Mouse (Mus musculus) kidney, adult 18-20 months (tissue): ENCODE results near the gene Trim28.

Experiments used
- DNase-seq: peaks from one replicate; pipeline ENCODE4 v3.0.0; 2021

Gene Trim28

GRCm38 (mm10) chr7:12998851-12999250 is at the start of gene Trim28:
Gene Trim28 (plus strand): TSS chr7:12999114.
- DNase-seq: no peak

GRCm38 (mm10) chr7:12949872-12950229 is 49.1 kb upstream of the Trim28 start:
- no peak for DNase-seq

DNA sequence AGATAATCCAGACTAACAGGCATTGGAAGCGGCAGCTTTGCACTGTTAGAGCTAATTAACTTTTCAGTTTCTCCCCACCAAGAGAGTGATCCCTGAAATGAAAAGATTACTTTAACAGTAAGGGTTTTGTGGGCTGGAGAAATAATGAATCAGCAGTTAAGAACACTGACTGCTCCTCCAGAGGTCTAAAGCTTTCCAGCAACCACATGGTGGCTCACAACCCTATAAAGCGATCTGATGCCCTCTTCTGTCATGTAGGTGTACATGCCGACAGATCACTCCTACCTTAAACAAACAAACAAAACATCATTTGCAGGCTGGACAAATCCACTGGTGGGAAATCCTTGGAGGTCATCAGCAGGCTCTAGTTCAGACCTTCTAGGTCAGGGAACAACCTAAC is 44.0 kb upstream of the Trim28 start:
- DNase-seq: no peak

DNA sequence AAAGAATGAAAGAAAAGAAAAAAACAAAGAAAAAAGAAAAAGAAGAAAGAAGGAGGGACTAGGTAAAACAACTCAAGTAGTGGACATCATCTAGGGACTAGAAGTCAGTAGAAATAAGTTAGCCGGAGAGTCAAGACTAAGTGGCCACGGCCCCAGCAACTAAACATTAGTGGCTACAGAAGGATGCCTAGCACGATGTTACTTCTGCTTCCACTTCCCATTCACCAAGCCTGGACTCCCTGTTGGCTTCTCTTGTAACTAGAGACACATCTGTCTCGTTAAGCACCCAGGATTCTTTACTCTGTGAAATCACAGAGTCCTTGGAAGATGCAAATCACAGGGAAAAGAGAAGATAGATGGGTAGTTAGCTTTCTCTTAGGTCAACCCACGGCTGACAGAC is 41.4 kb upstream of the Trim28 start:
- no peak for DNase-seq

DNA sequence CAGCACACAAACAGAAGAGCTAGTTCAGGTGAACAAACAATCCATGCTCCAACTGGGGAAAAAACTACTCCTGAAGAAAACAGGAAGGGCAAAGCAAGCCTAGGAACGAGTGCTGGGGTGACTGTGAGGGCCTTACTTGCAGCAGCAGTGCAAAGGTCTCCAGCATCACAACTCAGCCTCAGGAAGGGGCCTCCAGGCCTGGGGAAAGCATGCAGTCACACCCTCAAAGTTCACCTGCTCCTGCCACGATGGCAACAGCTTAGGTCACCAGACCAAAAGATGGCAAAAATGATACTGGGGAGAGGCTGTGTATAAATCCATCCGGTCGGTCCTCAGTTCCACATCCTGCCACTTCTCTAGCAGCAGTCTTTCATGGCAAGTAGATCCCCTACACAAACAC is 40.0 kb upstream of the Trim28 start:
- DNase-seq: no peak

- no peak for DNase-seq
Observed at GRCm38 (mm10) chr7:12959718-12960117, 39.2 kb upstream of the Trim28 start.

- peak; percentile 48 for DNase-seq
Observed at GRCm38 (mm10) chr7:12961511-12962141, 37.3 kb upstream of the Trim28 start.

GRCm38 (mm10) chr7:12965678-12966091 is 33.2 kb upstream of the Trim28 start, which contains the start of gene Zfp324:
Gene Zfp324 (plus strand): TSS chr7:12965838.
- DNase-seq: peak; percentile 91

DNA sequence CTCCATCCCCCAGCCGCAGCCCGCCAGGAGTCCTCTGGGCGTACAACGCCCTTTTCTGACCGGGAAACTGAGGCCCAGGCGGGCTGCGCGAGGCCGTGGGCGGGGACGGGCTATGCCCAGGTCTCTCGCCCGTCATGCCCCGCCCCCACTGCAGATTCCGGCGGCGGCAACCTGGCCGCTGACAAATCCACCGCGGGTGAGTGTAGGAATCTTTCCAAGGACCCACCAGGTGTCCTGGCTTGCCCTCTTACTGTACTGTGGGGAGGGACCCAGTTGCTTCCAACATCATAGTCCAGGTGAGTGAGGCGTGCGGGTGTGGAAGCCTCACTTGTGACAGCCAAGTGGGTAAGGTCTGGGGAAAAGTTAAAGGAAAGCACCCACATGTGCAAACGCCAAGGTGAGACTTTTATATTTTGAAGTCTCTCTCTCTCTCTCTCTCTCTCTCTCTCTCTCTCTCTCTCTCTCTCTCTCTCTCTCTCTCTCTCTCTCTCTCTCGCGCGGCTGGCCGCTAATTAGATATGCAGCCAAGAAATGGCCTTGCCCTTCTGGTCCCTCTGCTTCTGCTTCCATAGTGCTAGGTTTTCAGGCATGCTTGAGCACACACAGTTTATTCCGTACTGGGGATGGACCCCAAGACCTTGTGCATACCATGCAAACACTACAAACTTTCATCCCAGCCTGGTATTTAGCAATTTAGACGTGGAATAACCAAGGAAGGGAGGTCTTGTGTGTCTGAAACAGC is 32.6 kb upstream of the Trim28 start:
- peak; percentile 81 for DNase-seq

DNA sequence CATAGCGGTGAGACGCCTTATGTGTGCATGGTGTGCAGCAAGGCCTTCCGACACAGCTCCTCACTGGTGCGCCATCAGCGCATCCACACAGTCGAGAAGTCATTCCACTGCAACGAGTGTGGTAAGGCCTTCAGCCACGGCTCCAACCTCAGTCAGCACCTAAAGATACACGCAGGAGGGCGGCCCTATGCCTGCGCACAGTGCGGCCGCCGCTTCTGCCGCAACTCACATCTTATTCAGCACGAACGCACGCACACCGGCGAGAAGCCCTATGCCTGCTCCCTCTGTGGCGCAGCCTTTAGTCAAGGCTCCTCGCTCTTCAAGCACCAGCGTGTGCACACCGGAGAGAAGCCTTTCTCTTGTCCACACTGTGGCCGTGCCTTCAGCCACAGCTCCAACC is 28.0 kb upstream of the Trim28 start:
- no peak for DNase-seq

DNA sequence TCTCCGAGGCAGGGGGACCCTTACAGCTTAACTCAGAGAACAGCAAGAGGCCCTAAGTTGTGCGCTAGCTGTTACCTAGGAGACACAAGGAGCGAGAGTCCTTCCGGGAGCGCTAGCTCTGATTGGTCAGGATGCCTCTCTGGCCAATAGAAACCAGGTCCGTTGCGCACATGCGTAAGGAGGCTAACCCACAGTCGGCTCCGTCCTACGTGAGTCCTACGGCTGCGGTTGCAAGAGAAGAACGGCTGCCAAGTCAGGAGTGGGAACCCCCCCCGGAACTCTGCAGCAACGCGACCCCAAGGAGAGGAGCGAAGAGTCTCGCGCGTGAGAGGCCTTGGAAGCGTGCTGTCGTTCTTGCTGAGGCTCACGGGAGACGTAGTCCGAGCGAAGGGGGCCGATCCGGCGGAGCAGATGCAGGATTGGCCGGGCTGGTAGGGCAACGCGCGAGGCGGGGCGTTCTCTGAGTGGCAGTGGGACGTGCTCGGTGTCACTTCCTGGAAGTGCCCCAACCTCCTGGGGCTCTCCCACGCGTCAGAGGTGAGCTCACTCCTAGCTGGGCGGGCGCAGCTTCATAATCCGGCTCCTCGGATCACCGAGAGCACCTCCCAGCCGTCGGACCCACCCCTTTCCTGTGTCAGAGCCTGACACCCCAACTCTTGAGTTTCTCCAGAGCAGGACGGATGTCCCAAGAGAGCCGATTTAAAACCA is 21.1 kb upstream of the Trim28 start, which contains the start of gene Zfp446:
Gene Zfp446 (plus strand): TSS at position 167 of the 708 bp plus-strand sequence.
- peak; percentile 99 for DNase-seq

GRCm38 (mm10) chr7:12978931-12979722 is 19.8 kb upstream of the Trim28 start:
- no peak for DNase-seq

- DNase-seq: no peak
Observed at GRCm38 (mm10) chr7:12979776-12980175, 19.1 kb upstream of the Trim28 start.

DNA sequence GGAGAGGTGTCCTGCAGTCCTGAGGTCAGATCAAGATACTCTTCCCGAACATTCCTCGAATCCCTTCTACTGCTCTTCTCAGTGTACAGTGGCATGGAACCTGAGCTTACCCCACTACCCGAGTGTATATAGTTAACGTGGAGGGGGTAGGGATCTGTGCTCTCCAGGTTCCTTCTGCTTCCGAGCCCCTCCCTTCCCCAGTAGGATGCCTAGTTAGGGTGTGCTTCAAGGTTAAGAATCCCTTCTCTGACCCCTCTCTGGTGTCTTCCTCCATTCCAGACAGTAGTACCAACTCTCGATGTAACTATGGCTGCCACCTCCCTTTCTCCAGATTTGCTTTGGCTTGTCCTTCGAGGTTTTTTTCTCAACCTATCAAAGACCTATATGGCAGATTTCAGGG is 18.6 kb upstream of the Trim28 start:
- DNase-seq: no peak

DNA sequence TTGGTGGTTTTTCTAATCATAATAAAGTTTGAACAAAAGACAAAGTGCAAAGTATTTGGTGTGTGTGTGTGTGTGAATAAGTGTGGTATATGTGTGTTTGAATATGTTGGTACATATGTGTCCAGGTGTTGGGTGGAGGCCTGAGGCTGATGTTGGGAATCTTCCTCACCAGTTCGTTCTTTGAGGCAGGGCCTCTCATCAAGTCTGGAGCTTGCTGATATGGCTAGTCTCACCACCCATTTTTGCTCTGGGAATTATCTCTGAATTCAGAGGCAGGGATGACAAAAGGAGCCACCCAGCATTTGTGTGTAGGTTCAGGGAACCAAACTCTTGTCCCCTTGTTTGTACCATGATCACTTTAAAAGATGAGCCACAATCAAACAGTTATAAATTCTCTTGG is 13.2 kb upstream of the Trim28 start:
- DNase-seq: no peak

GRCm38 (mm10) chr7:12986906-12987305 is 12.0 kb upstream of the Trim28 start:
- DNase-seq: no peak

DNA sequence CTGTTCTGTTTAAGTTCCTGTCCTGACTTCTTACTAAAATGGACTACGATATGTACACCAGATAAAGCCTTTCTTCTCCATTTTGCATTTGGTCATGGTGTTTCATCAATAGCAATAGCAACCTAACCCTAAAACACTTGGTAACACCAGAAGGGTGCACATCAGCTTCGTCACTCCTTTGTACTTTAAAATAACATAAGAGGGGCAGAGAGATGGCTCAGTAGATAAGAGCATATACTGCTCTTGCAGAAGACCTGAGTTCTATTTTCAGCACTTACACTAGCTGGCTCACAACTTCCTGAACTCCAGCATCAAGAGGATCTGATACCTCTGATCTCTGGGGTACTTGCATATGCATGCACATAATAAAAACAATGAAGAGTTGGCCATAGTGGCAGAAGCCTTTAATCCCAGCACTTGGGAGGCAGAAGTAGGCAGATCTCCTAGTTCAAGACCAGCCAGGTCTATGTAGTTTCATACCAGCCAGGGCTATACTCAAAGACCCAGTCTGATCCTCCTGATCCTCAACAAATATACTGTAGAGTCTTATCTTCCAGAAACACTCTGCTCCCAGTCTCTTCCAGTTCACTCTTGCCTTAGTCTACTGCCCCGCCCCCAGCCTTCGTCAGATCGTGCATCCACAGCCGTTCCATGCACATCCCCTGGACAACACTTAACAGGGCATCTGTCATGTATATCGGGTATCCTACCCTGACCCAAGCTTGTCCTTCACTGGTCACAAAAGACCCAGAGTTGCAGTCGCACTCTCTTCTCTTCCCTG is 11.3 kb upstream of the Trim28 start:
- DNase-seq: no peak

DNA sequence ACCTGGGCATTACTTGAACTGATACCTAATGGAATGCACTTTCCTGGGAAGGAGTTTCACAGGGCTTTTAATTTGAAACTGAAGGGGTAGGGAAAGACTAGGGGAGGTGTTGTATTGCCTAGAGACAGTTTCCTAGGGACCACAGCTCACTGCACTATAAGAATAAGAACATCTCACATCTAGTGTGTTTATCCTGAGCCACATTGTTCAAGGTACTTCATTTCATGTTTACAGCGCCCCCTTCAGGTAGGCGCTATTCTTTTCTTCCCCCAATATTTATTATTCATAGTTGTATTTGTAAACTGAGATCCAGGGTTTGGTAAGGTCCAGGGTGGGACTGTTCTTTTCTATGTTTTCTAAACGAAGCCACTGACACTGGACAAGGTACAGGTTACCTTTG is 6.7 kb upstream of the Trim28 start:
- DNase-seq: no peak

DNA sequence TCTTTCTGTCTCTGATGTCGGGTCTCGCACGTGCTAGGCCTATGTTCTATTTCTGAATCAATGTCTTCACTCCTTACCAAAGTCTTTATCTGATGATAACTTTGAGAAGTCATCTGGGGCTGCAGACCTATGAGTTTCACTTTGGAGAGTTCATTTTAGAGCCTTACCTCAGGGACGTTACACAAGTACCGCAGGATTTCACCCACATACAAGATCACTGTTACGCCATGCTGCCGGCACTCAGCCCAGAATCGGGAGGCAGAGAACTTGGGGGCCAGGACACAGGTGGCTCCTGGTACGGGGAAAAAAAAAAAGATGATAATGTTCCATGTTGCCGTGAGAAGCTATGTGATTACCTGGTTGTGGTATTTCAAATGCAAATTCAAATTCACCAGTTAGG is 5.8 kb upstream of the Trim28 start:
- DNase-seq: no peak

- no peak for DNase-seq
Observed at GRCm38 (mm10) chr7:12995862-12996261, 3.1 kb upstream of the Trim28 start.

GRCm38 (mm10) chr7:12997230-12997629 is 1.7 kb upstream of the Trim28 start:
- DNase-seq: no peak

DNA sequence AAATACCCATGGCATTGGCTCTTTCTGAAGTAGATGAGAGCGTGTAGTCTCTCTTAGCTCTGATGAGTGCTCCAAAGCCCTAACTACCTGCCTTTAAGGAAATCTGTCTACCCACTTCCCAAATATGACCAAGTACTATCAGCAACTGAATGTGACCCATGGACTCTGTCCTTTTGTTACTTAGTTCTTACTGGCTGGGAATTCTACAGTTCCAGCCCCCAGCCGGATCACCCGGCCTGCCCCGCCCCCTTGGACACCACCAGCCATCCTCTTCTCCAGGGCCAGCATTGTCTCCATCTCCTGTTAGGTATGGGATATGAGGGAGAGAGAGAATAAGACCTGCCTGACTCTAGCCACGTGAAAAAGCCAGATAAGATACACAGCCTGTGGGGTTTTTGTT is 861 bp upstream of the Trim28 start, which contains the start of gene Slc27a5:
Gene Slc27a5 (minus strand): TSS at position 140 of the 400 bp plus-strand sequence.
- no peak for DNase-seq
